Mouse (Mus musculus) urinary bladder, postnatal 4 days (tissue): ENCODE results near the gene Rab27a.

ENCODE experiments used
- DNase-seq, 2 experiments: peaks; one replicate each; pipeline ENCODE4 v3.0.0; 2021 to 2022; ENCODE audit warnings: low spot score in 2 of 2

The Rab27a gene

DNA sequence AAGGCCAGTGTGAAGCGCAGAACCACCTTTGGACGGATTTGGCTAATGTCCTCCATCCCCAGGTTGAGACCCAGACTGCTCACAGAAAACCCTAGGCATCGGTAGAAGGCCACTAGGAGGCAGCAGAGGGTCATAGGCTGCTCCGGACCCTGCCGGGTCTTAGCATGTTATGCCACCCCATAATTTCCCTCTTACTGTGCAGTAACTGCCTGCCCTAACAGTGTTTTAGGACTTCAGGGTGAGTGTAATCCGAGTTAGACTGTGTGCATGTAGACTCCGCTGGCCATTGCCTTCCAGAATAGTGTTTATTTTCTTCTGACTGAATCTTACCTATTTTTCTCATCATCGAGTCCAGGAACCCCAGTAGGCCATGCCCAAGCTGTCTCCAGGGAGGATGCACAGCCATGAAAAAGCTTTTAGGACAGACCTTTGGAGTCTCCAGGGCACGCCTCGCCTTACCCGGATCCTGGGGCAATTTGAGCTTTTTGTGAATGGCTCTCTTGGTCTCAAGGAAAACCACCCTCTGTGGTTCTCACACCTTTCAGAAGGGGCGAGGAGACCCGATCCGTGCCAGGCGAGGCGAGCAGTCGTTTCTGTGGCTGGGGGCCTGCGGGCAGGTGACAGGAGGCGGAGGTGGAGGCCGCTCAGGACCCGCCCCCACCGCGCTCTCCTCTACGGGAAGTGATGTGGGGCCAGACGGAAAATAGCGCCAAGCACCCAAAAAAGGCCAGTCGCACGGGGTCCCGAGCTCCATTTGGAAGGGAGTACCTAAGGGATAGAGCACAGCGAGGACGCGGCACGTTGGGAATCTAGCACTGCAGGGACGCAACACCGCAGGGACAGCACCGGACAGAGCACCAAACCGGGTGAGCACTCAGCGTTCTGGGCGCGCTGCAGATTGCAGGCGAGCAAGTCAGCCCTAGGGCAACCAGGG is at the start of gene Rab27a:
Gene Rab27a, plus strand, starts transcription at position 709 of the 934 bp plus-strand sequence.
- DNase-seq = peak; percentile 70 to 85

DNA sequence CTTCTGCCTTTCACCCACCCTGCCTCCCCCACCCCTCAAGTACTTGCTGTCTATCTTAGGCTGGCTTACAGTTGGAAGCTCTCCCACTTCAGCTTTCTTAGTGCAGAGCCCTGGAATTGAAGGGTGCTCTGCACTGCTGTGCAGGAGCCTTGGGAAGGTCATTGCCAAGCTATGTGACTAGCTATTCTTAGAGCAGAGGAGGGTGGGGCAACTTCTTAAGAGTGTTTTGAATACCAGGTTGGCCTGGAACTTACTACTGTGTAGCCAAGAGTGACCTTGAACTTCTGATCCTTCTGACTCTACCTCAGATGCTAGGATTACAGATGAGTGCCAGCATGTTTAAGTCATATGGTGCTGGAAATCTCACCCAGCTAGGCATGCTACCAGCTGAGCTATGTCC is 48.5 kb upstream of the Rab27a start:
- DNase-seq = no peak

- no peak for DNase-seq
Measured at GRCm38 (mm10) chr9:72996806-72997205, 47.8 kb upstream of the Rab27a start.

DNA sequence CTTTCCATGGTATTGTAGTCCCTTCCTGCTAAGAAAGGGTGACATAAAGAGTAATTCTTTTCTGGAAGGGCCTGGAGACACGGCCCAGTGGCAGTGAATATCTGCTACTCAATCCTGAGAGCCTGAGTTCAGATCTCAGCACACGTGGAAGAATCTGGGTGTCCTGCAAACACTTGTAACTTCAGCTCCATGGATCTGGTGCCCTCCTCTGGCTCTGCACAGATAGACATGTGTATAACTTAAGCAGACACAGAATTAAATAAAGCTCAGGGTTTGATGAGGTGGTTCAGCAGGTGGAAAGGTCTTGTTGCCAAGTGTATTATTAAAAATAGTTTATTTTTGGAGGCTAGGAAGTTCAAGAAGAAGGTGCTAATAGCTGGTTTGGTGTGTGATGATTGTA is 44.2 kb upstream of the Rab27a start:
- DNase-seq = no peak

DNA sequence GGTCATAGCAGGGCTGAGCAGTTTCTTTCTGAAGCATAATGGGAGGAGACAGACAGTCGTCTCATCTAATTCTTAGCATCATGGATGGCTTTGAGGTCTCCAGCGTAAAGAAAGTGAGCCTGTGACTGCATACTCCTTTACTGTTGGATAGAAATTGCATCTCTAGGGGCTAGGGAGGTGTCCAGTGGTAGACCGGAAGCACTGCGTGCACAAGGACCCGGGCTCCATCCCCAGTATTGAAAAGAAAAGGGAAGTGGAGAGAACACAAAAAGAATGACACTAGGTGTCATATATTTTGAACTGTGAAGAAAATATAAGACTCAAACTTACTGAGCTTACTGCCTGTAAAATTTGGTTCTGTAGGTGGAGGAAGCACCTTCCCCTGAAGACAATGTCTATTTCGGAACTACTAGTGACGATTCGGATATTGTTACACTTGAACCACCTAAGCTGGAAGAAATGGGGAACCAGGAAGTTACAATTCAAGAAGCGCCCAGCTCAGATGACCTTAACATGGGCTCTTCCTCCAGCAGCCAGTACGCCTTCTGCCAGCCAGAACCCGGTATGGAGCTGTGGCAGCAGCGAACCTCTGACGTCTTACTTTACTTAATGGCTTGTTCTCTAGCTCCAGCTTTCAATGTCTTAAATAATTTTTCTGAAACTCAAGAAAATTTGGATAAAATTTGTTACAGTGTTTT is 43.2 kb upstream of the Rab27a start:
- no peak for DNase-seq

- DNase-seq = no peak
Measured at GRCm38 (mm10) chr9:73002177-73002576, 42.5 kb upstream of the Rab27a start.

DNA sequence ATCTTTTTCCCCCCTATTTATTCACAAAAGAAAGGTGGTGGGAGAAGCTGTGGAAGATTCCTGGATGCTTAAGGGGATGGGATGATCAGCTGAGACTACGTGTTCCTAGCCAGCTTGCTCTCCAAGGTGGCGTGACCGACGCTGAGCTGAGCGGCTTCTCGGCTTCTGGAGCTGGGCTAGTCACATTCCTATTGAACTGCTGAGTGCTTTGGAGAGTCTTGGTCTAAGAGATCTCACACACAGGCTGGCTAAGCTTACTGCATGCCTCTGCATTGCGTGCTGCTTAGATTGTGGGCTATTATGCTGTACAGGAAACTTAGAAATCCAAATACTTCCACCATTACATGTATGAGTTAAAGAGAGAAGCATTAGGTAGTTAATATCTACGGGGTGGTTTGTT is 40.6 kb upstream of the Rab27a start:
- DNase-seq = no peak

DNA sequence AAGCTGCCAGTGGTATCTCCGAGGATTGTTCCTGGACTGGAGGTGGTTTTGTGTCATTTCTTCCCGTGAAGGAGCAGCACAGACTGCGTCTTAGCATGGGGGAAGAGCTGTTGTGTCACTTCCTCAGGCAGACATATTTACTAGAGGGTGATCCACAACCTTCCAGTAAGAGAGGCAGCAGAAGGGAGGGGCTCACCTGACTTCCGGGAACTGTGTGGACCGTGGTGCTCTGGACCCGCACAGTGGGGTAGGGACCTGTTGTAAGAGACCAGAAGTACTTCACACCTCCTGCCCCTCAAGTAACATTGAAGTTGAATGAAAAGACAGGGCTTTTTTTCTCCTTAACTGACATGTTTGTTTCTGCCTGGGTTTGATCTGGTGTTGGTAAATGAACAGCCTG is 39.5 kb upstream of the Rab27a start:
- DNase-seq = no peak

DNA sequence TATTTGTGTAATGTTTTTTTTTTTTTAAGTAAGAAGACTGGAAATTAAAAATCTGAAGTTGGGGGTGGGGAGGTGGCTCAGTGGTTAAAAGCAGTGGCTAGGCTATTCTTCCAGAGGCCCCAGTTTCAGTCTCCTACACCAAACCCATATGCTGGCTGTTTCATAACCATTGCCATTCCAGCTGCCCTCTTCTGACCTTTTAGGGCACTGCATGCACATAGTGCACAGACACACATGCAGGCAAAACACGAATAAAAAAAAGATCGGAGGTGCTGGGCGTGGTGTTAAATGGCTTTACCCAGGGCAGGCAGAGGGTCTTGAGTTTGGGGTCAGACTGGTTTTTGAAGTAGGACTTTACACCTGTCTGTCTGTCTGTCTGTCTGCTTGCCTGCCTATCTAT is 38.5 kb upstream of the Rab27a start:
- DNase-seq = no peak

DNA sequence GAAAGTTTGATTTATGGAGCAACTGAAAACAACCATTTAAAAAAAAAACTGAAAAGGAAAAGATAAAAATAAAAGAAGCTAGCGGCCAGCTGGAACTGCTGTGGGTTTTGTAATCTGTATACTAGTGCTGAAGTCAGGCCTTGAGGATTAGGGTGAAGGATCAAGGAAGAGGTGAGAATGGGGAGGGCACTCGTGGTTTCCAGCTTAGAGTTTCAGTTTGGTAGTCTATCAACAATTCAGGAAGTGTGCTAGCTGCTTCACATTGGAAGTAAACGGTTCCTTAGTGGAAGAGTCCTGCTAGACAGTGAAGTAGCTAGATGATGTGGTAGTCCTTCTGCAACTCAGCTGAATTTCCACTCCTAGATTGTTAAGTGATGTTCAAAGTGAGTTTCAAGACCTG is 36.3 kb upstream of the Rab27a start:
- no peak for DNase-seq

GRCm38 (mm10) chr9:73012629-73013028 is 32.0 kb upstream of the Rab27a start:
- no peak for DNase-seq

- DNase-seq = no peak
Measured at GRCm38 (mm10) chr9:73014724-73015123, 29.9 kb upstream of the Rab27a start.

DNA sequence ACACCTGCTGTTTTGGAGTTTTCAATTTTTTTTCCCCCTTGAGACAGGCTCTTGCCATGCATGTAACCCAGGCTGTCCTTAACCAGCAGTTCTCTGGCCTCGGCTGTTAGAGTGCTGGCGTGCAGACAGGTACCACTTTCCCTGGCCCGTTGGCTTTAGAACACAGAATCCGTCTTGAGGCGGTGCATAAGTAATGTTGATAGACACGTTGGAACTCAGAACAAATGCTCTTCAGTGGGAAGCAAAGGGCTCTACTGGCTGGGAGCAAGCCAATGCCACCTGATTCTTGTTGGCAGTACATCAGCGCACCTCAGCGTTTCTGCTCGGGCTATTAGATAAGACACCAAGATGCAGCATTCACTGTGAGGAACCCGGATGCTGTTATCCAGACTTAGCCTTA is 24.8 kb upstream of the Rab27a start:
- DNase-seq = no peak

GRCm38 (mm10) chr9:73020566-73021097 is 24.0 kb upstream of the Rab27a start:
- DNase-seq = no peak

DNA sequence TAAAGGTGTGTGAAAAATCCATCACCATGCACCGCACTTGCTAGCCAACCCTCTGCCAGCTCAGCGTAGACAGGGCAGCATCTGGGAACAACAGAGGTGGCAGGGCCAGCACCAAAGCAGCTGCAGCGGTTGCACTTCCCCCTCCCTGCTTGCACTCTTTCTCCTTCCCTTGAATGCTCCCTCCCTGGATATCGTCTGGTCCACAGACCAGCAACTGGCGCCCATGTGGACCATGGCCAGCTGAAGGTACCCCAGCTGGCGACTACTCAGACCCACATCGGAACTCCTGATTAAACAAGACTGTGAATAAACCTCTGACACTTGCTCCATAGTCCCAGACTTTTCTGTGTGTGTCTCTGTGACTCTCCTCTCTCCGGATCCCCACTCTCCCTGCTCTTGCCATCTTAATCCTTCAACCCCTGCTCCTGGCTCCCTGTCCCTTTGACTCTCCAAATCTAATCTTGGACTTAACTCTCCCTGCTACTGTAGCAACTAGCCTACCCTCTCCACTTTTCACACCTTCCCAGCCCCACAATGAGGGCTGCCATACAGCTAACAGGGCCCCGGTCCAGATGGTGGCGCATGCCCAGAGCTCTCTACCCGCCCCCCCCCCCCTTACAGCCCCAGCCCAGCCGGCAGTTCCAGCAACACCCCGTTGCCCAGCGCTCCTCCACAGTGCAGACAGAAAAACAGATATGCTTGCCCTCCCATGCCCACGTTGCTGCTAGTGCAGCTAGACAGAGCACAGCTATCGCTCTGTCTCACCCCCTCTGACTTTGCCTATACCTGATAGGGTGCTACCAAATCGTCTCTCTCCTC is 18.6 kb upstream of the Rab27a start:
- no peak for DNase-seq

DNA sequence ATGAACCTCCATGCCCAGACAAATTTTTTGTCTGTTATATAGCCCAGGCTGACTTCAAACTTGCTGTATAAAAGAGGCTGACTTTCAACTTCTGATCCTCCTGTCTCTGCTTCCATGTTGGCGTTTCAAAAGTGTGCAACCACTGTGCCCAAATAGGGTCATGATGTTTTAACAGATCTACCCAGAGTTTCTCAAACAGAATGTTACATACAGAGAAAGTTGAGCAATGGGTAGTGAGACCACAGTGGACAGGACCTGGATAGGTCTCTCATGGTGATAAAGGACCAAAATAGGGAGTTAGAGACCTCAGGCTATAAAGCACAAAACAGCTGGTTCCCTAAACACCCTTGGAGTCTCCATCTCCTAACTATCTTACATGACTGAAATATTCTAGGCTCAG is 14.2 kb upstream of the Rab27a start:
- no peak for DNase-seq

DNA sequence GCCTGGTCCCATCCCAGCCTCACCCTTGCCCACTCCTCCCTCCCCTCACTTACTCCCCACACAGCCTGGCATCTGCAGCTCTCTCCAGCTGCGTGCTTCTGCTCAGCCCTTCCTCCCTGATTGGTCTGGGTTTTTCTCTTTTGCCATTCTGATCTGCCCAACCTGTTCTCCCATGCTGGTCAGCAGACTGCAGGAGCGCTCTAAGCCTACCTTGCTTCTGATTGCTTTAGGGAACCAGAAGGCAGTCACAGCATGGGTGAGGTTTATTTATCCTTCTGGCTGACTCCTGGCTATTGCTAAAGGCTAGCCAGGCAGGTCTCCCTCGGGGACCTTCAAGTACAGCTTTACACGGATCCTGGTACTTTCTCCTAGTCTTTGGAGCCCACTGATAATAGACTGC is 13.2 kb upstream of the Rab27a start:
- no peak for DNase-seq

DNA sequence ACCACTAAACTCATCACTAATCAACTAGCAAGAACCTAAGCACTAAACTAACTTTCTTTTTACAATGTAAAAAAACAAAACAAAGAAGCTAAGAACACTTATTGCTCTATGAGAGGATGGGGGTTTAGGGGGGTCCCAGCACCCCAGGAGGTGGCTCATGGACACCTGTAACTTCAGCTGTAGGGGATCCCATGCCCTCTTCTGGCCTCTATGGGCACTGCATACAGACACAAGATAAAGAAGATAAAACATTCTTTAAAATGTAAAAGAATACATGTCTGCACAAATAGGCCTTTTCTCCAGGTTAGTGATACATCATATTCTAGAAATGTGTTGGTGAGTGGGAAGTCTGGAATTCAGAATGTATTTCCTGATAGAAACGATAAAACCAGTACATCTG is 11.2 kb upstream of the Rab27a start:
- no peak for DNase-seq

GRCm38 (mm10) chr9:73039222-73039945 is 5.3 kb upstream of the Rab27a start:
- peak; percentile 86 to 90 for DNase-seq

DNA sequence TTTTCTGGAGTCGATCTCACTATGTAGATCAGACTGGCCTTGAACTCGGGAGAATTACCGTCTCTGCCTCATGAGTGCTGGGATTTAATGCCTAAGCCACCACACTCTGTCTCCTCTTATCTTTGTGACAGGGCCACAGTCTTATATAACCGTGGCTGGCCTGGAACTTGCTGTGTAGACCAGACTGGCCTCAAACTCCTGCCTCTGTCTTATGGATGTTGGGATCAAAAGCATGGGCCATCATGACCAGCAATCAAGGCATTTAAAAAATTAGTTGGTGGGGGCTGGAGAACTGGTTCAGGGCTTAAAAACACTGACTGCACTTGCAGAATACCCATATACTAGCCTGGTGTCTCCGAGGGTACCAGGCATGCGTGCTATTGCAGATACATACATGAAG is 4.6 kb upstream of the Rab27a start, which contains the start of gene Pigb:
Gene Pigb, minus strand, starts transcription at position 299 of the 400 bp plus-strand sequence.
- DNase-seq = no peak

GRCm38 (mm10) chr9:73045204-73045603 is 550 bp downstream of the Rab27a start:
- no peak for DNase-seq
